Mouse (Mus musculus) ES-CJ7 (cell line): ENCODE data around the gene Hcfc2.

ENCODE experiments used
- DNase-seq: peaks from one replicate; pipeline ENCODE4 v3.0.0; 2011; ENCODE audit warnings: low read depth, low spot score

Gene Hcfc2

GRCm38 (mm10) chr10:82695956-82696355, at the start of gene Hcfc2:
Hcfc2 (plus strand) TSS chr10:82696160.
- DNase-seq, result no peak

GRCm38 (mm10) chr10:82647205-82647811, 48.7 kb upstream of the Hcfc2 start:
- DNase-seq, result no peak

- DNase-seq, result no peak
Measured at GRCm38 (mm10) chr10:82651221-82651620, 44.7 kb upstream of the Hcfc2 start.

GRCm38 (mm10) chr10:82652625-82653024, 43.3 kb upstream of the Hcfc2 start:
- DNase-seq, result peak; percentile 83

GRCm38 (mm10) chr10:82654581-82654980, 41.4 kb upstream of the Hcfc2 start:
- DNase-seq, result no peak

GRCm38 (mm10) chr10:82661820-82662219, 34.1 kb upstream of the Hcfc2 start:
- no peak for DNase-seq

GRCm38 (mm10) chr10:82662267-82662990, 33.5 kb upstream of the Hcfc2 start:
- no peak for DNase-seq

- no peak for DNase-seq
Measured at GRCm38 (mm10) chr10:82663289-82663688, 32.7 kb upstream of the Hcfc2 start.

GRCm38 (mm10) chr10:82665951-82666350, 30.0 kb upstream of the Hcfc2 start:
- no peak for DNase-seq

GRCm38 (mm10) chr10:82666436-82667234, 29.3 kb upstream of the Hcfc2 start:
- peak; percentile 96 for DNase-seq

- no peak for DNase-seq
Measured at GRCm38 (mm10) chr10:82670205-82670604, 25.8 kb upstream of the Hcfc2 start.

GRCm38 (mm10) chr10:82676949-82677348, 19.0 kb upstream of the Hcfc2 start:
- DNase-seq, result no peak

- no peak for DNase-seq
Measured at GRCm38 (mm10) chr10:82680769-82681168, 15.2 kb upstream of the Hcfc2 start.

GRCm38 (mm10) chr10:82681639-82682038, 14.3 kb upstream of the Hcfc2 start:
- no peak for DNase-seq

- no peak for DNase-seq
Measured at GRCm38 (mm10) chr10:82685440-82685839, 10.5 kb upstream of the Hcfc2 start.

- DNase-seq, result no peak
Measured at GRCm38 (mm10) chr10:82689681-82690211, 6.2 kb upstream of the Hcfc2 start.

- DNase-seq, result peak; percentile 65
Measured at GRCm38 (mm10) chr10:82690494-82690893, 5.5 kb upstream of the Hcfc2 start, which contains the start of gene Glt8d2. Glt8d2 (minus strand) TSS chr10:82690650.

GRCm38 (mm10) chr10:82696453-82697079, 606 bp downstream of the Hcfc2 start:
- DNase-seq, result no peak

- DNase-seq, result peak; percentile 43
Measured at GRCm38 (mm10) chr10:82697305-82697898, 1.4 kb downstream of the Hcfc2 start.

- peak; percentile 70 for DNase-seq
Measured at GRCm38 (mm10) chr10:82698712-82699261, 2.8 kb downstream of the Hcfc2 start.
